Mouse (Mus musculus): ENCODE measurements around the gene Ankdd1a. TPM values are rescaled to one million over a fixed set of nuclear protein-coding genes. Genes with fewer than 3 reads are reported as not detected.

The Ankdd1a gene
- total RNA-seq, 1 experiment from 2014 or later: not detected

Other genes starting within 250 kb of the Ankdd1a start
- gene Clpx, start 225.9 kb downstream of the Ankdd1a start, total RNA-seq (2017): 50.2 and 53.4 TPM in 2 replicates
- 24.3 and 29.0 TPM in 2 replicates for gene Pdcd7, start 174.1 kb downstream of the Ankdd1a start, total RNA-seq (2017)
- not detected in 2 replicates for gene Ubap1l, start 159.2 kb downstream of the Ankdd1a start, total RNA-seq (2017)
- 0.55 TPM in 1 of 2 replicates, not detected in the other for gene Kbtbd13, start 128.5 kb downstream of the Ankdd1a start, total RNA-seq (2017)
- 0.14 TPM in 1 of 2 replicates, not detected in the other for gene Rasl12, start 121.7 kb downstream of the Ankdd1a start, total RNA-seq (2017)
- gene Slc51b, start 97.2 kb downstream of the Ankdd1a start, total RNA-seq (2017): not detected in 2 replicates
- 19.2 and 21.0 TPM in 2 replicates for gene Mtfmt, start 84.4 kb downstream of the Ankdd1a start, total RNA-seq (2017)
- 39.9 and 42.2 TPM in 2 replicates for gene Spg21, start 59.2 kb downstream of the Ankdd1a start, total RNA-seq (2017)
- 19.3 and 20.0 TPM in 2 replicates for gene Plekho2, start 59.8 kb upstream of the Ankdd1a start, total RNA-seq (2017)
- gene Pif1, start 67.0 kb upstream of the Ankdd1a start, total RNA-seq (2017): 12.9 and 29.1 TPM in 2 replicates
- gene Rbpms2, start 109.5 kb upstream of the Ankdd1a start, total RNA-seq (2017): 2.0 and 3.1 TPM in 2 replicates
- 40.1 and 45.3 TPM in 2 replicates for gene Oaz2, start 147.8 kb upstream of the Ankdd1a start, total RNA-seq (2017)

Measured in common myeloid progenitor, adult 5-6 weeks (primary cell).